Mouse (Mus musculus): ENCODE measurements around the gene Txn2. TPM values are rescaled to one million over a fixed set of nuclear protein-coding genes. Genes with fewer than 3 reads are reported as not detected.
"Not testable (repeated sequence)": the region's sequence is repeated elsewhere in the genome, so short reads cannot be mapped to it uniquely, and the experiment has no call there.

The Txn2 gene
- polyA plus RNA-seq, 1 experiment from 2014 or later: 249 TPM

DNA sequence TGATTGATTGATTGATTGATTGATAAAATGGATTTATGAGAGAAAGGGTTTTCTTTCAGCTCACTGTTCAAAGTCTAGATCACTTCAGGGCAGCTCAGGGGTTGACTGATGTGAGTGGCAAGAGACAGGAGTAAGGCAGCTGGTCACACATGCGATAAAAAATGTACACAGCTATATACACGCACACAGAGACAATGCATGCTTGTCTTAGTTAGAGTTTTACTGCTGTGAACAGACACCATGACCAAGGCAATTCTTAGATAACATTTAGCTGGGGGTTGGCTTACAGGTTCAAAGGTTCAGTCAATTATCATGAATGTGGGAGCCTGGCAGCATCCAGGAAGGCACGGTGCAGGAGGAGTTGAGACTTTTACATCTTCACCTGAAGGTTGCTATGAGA lies 55.8 kb downstream of the Txn2 start:
- Histone ChIP-seq H3K27ac (no peak overlapping the region), H3K36me3 (no peaks in the 10 kb centered on the region), H3K4me1 (peaks cover 14% of the 10 kb centered on the region), H3K4me2 (no peak overlapping the region), H3K9me3 (replicated peaks) (no peaks in the 10 kb centered on the region), H3K9ac (no peak overlapping the region), H3K4me3 (no peak overlapping the region), H3K27me3 (replicated peaks) (no peaks in the 10 kb centered on the region)
- no peak for ATAC-seq
- WGBS (ENCODE audit: insufficient replicate concordance): 77% methylated on average over 3 of the region's 3 CpGs

DNA sequence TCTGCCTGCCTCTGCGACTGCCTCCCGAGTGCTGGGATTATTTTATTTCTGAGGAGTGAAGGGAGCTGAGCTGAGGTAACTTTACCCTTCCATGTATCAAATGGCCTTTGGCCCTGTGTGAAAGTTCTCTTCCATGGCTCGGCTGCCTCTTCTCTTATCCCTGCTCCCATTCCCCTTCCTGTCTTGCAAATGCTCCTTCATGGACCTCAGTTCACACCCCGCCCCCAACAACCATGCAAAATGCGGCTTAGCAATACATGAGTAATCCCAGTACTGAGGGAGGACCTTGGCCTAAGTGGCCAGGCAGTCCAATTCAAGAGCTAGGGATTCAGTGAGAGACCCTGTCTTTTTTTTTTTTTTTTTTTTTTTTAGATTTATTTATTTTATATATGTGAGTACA lies 60.5 kb downstream of the Txn2 start:
- Histone ChIP-seq H3K27me3 (replicated peaks) (no peaks in the 10 kb centered on the region), H3K36me3 (no peaks in the 10 kb centered on the region), H3K4me1 (peaks cover 8% of the 10 kb centered on the region), H3K9ac (no peak overlapping the region), H3K4me2 (no peak overlapping the region), H3K9me3 (replicated peaks) (no peaks in the 10 kb centered on the region), H3K27ac (no peak overlapping the region), H3K4me3 (no peak overlapping the region)
- 71% methylated on average over 5 of the region's 5 CpGs for WGBS (ENCODE audit: insufficient replicate concordance)
- ATAC-seq: no peak

DNA sequence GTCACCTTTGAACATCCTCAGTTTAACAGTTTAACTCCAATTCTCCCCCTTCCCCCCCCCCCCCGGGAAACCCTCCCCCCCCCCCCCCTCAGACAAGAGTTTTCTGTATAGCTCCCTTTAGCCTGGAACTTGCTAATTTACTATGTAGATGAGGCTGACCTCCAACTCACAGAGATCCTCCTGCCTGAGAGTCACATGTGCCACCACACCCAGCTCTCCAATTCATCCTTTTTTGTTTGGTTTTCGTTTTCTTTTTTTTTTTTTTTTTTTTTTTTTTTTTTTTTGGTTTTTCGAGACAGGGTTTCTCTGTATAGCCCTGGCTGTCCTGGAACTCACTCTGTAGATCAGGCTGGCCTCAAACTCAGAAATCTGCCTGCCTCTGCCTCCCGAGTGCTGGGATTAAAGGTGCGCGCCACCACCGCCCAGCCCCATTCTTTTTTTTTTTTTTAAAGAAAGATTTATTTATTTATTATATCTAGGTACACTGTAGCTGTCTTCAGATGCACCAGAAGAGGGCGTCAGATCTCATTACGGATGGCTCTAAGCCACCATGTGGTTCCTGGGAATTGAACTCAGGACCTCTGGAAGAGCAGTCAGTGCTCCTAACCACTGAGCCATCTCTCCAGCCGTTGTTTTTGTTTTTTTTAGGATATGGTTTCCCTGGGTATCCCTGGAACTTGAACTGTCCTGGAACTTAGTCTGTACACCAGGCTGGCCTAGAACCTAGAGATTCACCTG lies 61.4 kb downstream of the Txn2 start:
- not testable (repeated sequence) for H3K27ac ChIP-seq; ATAC-seq; H3K9ac ChIP-seq; H3K27me3 ChIP-seq (replicated peaks); H3K9me3 ChIP-seq (replicated peaks); H3K36me3 ChIP-seq; H3K4me3 ChIP-seq; H3K4me2 ChIP-seq; H3K4me1 ChIP-seq
- WGBS (ENCODE audit: insufficient replicate concordance): 65% methylated on average over 8 of the region's 10 CpGs

DNA sequence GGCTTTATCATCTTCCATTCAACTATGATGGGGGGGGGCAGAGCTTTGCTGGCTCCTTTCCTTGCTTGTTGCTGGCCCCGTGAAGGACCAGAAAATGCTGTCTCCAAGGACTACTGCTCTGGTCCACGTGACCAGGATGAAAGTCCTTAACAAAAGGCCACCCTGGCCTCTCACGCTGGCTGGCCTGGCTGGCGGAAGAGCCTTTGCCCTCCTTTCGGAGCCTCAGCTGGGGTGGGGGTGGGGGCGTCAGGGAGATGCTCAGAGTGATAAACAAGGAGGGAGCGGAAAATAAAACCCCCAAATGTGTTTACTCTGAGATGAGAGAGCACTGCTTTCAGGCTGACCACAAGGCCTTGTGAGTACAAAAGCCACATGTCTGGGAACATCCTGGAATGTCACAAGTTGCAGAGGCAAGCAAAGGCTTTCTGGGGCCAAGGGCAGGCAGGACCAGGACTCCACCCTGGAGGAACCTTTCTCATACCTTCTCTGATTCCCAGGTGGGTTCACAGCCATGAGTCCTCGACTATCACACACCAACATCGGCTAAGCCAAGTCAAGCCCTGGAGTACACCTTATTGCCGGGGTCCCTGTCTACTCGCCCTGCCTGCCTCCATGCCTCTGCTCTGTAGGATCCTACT lies 62.1 kb downstream of the Txn2 start:
- no peak for ATAC-seq
- WGBS (ENCODE audit: insufficient replicate concordance): 55% methylated on average over 11 of the region's 11 CpGs
- H3K9me3 ChIP-seq (replicated peaks): no peaks in the 10 kb centered on the region
- H3K27me3 ChIP-seq (replicated peaks): no peaks in the 10 kb centered on the region
- H3K4me3 ChIP-seq: no peak overlapping the region
- no peak overlapping the region for H3K9ac ChIP-seq
- no peaks in the 10 kb centered on the region for H3K36me3 ChIP-seq
- no peak overlapping the region for H3K4me2 ChIP-seq
- no peak overlapping the region for H3K27ac ChIP-seq
- peaks cover 8% of the 10 kb centered on the region for H3K4me1 ChIP-seq

Other genes starting within 250 kb of the Txn2 start
- not detected in 2 replicates for gene Apol7e, start 230.1 kb downstream of the Txn2 start, polyA plus RNA-seq (2016; fragmentation: Nextera tagmentation; extraction: Ambion mirVana)
- not detected in 2 replicates for gene Apol9b, start 200.0 kb downstream of the Txn2 start, polyA plus RNA-seq (2016; fragmentation: Nextera tagmentation; extraction: Ambion mirVana)
- 25.8 and 26.7 TPM in 2 replicates for gene Apol8, start 172.0 kb downstream of the Txn2 start, polyA plus RNA-seq (2016; fragmentation: Nextera tagmentation; extraction: Ambion mirVana)
- 32.5 and 34.2 TPM in 2 replicates for gene Myh9, start 86.8 kb downstream of the Txn2 start, polyA plus RNA-seq (2016; fragmentation: Nextera tagmentation; extraction: Ambion mirVana)
- 1.3 and 1.7 TPM in 2 replicates for gene Foxred2, start 27.7 kb upstream of the Txn2 start, polyA plus RNA-seq (2016; fragmentation: Nextera tagmentation; extraction: Ambion mirVana)
- 257 and 271 TPM in 2 replicates for gene Eif3d, start 41.8 kb upstream of the Txn2 start, polyA plus RNA-seq (2016; fragmentation: Nextera tagmentation; extraction: Ambion mirVana)
- not detected in 2 replicates for gene Cacng2, start 191.0 kb upstream of the Txn2 start, polyA plus RNA-seq (2016; fragmentation: Nextera tagmentation; extraction: Ambion mirVana)
- 45.1 and 46.9 TPM in 2 replicates for gene Ift27, start 245.1 kb upstream of the Txn2 start, polyA plus RNA-seq (2016; fragmentation: Nextera tagmentation; extraction: Ambion mirVana)